Mouse (Mus musculus): ENCODE measurements around the gene Src. TPM values are rescaled to one million over a fixed set of nuclear protein-coding genes. Genes with fewer than 3 reads are reported as not detected.
A peak's percentile ranks its signal among the peaks of the same experiment; 100 is the strongest.

Gene Src
- polyA plus RNA-seq, 2 experiments from 2014 or later, result 1.6 to 2.0 TPM

DNA sequence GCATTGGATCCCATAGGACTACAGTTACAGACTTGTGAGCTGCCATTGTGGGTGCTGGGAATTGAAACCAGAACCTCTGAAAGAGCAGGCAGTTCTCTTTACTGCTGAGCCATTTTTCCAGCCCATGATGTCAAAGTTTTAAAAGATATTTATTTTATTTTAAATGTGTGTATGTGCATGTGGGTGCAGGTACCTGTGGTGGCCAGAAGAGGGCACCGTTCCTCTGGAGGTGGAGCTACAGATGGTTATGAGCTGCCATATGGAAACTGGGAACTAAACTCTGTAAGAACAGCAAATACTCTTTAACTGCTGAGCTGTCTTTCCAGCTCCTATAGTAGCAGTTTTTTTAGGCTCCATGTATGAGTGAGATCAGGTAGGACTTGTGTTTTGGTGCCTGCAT is 23.1 kb downstream of the Src start:
- ATAC-seq, result no peak

DNA sequence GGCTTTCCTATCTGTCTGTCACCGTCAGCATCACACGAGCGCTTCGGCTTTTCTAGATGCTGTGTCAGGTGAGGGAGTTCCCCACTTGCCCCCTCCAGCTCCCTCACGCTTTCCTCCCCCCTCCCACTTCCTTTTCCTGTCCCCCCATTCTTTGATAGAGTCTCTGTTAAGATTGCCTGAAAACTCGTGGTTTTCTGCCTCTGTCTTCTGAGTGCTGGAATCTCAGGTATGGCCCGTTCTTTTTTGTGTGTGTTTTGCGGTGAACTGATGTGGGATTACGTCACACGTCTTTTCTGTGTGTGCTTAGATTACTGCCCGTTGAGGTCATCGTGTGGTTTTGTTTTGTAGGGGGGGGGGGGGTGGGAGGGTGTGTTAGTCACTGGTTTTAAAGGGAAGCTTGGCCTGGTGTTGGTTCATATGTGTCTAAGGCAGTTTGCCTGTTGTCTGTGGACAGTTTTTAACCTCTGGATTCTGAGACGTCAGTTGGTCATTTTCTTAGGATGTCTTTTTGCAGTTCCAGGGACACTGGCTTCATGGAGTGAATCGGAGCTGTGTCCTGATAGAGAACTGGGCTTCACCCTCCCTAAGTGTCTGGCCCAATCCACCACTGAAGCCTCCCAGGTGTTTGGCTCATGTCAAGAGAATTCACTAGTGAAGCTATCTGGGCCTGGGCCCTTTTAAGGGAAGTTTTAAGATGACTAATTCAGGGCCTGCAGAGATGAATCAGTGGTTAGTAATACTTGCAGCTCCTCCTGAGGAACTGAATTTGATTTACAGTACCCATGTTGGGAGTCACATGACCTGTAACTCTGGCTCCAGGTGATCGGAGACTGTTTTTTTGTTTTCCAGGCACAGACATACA is 29.3 kb downstream of the Src start:
- ATAC-seq, result peak; percentile 90

DNA sequence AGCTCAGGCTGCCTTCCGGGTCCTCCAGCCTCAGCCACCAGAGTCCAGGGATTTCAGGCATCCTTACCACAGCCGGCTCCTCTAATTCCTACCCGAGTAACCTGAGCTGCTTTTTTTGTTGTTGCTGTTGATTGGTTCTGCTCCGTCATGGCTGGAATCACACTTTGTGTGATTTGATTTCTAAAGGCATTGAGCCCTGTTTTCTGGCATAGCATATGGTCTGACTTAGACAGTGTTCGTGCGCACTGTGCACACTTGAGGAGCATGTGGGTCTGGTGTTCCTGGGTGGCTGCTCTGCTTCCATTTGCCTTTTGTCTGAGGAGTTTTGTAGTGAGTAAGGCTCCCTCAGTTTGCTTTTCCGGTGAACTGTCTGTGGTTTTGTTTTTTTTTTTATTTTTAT is 30.1 kb downstream of the Src start:
- ATAC-seq, result no peak

DNA sequence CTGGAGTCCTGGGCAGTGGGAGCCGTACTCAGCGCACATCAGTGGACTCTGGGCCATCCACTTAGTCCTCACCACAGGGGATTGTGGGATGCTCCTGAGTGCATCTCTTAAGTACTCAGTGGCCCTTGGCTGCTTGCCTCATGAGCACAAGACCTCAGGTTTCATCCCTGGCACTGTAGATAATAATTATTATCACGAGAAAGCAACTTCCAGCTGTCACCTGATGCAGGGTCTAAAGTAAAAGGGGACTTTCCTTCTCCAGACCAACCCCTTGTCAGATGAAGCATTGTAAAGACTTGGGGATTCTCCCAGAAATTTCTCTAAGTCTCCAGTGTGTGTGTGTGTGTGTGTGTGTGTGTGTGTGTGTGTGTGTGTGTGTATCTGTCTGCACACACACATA is 32.7 kb downstream of the Src start:
- no peak for ATAC-seq

DNA sequence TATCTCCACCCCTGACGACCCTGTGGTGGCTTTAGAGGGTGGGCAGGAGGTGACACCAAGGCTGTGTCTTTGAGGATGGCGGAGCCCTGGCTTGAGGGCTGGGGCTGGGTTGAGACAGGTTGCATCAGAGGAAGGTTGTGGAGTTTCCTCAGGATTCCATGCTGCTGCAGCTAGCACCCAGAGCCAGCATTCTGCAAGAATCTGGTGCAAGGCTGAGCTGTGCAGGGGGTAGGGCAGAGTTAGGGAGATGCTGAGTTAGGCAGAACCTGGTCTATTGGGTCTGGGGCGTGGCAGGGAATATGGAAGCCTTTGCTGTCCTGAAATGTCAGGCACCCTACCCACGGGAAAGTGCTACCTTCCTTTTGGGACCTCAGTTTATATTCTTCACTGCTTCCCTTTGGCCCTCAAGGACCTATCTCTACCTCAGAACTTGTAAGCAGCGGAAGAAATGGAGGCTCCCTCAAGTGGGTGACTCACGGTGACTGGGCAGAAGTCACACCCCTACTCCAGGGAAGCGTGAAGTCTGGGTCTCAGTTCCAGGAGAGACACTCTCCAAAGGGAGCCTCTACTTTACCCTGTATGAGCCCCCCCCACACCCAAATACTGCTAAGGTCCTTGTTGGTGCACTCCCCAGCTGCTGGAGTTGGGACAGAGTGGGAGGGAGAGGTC is 33.3 kb downstream of the Src start:
- no peak for ATAC-seq

DNA sequence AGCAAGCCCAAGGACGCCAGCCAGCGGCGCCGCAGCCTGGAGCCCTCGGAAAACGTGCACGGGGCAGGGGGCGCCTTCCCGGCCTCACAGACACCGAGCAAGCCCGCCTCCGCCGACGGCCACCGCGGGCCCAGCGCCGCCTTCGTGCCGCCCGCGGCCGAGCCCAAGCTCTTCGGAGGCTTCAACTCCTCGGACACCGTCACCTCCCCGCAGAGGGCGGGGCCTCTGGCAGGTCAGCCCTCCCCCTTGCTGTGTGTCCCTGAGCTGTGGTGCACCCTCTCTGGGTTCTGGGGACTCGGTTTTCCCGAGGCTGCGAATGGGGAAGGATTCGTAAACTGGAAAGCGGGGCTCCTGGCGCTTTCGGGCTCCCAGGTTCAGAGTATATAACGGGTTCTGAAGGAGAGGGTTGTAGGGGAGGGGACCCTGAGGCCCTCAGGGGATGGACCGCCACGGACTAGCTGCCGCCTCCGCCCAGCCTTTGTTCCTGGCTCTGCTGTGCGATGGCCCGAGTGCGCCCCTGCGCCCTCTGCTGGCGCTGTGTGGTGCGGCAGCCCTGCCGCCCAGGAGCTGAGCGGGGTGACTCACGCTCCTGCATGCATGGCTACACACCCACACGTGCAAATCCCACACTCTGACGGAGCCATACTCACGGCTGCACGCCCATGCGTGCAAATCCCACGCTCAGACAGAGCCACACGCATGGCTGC is 39.0 kb downstream of the Src start:
- peak; percentile 91 for ATAC-seq

DNA sequence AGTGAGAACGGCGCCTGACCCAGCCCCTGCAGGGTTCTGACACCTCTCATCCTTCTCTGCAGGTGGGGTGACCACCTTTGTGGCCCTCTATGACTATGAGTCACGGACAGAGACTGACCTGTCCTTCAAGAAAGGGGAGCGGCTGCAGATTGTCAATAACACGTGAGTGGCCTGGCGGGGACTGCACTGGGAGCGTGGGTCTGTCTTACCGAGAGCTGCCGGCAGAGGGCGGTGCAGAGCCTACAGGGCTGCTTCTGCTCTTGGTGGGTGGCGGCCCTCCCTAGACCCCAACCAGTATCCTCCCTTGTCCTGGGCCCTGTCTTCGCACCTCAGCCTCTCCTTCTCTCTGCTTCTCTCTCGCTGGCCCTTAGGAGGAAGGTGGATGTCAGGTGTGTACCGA is 40.2 kb downstream of the Src start:
- peak; percentile 25 for ATAC-seq

DNA sequence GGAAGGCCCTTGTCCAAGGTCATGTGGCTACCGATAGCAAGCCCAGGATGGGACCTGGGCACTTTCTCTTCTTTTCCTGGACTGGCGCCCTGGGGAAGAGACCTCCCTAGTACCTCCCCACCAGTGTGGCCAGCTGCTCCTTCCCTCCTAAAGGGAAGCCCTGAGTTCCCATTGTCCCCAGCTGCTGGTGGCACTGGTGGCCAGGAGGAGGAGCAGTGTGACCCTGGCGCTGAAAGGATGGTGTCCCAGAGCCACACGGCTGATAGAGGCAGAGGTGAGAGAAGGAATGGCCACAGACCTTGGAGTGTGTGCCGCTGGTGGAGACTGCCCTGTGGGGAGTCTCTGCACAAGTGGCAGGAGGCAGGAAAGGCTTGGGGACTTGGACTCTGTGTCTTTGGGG is 41.5 kb downstream of the Src start:
- ATAC-seq, result no peak

DNA sequence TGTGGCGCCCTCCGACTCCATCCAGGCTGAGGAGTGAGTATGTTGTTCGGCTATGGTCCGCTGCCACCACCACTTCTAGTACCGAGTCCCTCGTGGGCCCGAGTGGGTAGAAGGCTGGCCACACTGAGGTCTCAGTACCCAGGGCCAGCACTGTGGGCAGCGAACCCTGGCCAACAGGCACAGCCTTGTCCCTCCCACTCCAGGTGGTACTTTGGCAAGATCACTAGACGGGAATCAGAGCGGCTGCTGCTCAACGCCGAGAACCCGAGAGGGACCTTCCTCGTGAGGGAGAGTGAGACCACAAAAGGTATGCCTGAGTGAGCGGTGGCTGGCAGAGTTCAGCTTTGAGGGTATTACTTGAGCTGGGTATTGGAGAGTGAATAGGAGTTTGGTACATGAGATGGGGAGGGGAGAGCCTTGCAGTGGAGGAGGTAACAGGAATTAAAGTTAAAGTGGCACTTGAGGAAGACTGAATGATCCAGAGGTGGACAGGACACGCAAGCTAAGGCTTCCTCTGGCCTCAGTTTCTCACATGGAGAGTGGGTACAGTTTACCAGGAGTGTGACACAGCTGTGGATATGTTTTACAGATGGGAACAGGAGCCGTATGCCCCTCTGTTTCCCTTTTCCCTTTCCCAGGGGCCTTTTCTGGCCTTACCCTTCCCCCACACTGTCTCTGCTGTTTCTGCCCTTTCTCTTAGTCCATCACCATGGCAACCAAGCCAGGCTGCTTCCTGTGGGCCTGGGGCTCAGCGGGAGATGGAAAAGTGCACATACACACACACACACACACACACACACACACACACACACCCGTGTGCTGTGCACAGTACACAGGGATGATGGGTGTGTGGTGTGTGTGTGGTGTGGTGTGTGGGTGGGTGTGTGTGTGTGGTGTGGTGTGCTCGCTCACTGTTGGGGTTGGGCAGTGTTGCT is 44.8 kb downstream of the Src start:
- no peak for ATAC-seq

DNA sequence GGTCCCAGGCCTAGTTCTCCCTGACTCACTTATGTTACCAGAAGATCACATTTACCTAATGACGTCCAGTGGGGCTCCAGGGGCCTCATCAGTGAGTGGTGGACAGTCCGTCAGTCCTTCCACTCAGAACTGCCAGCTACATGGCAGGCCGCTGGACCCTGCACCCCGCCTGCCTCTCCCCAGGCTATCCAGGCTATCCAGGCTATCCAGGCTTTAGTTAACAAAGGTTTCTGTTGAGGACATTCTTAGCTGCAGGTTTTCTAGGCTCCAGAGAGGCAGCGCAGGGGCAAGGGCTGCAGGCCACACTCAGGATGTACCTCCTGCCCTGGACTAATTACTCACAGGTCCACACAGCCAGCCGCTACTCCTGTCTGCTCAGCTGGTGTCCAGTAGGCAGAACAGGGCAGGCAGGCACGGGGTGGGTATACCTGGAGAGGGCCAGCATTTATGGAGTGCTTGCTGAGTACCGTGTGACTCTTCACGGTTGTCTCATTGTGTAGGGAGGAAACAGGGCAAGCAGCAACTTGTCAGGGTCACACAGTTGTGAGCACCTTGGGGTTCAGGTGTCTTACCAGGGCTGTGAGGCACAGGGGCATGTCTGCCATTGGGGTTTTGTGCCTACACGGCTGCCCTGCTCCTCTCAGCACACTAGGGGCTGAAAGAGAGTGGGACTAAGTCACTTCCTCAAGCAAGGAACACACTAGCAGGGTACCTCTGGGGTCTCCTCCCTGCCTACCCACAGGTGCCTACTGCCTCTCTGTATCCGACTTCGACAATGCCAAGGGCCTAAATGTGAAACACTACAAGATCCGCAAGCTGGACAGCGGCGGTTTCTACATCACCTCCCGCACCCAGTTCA is 45.9 kb downstream of the Src start:
- ATAC-seq, result no peak

DNA sequence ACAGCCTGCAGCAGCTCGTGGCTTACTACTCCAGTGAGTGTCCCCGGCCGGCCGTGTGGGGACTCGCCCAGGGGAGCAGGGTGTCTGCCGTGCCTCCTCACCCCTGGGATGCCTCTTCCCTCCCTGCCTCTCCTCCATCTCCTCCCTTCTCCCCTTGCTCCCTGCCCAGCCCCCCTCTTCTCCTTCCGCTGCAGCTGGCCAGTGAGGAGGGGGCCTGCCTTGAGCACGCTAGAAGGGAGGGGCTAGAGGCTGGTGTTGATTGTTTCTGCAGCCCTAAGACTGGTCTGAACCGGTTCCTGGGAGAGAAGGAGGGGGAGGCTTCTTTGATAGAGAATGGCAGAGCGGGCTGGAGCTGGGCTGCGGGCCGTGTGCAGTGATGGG is 46.5 kb downstream of the Src start:
- ATAC-seq, result no peak

DNA sequence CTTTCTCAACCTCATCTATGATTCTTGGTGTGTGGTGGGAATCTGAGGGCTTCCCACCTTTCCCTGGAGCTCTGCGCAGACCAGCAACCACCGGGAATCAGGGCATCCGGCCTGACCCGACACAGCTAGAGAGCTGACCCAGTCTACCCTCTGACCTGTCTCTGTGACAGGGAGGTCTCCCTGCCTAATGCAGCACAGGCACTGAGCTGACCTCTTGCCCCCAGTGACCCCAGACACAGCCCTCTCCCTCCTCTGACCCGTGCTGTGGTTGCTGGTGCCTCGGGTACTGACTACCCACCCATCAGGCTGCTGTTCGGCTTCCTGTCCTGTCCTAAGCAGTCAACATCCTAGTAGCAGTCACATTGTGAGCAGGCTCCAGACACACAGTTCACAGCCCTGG is 48.6 kb downstream of the Src start:
- no peak for ATAC-seq

DNA sequence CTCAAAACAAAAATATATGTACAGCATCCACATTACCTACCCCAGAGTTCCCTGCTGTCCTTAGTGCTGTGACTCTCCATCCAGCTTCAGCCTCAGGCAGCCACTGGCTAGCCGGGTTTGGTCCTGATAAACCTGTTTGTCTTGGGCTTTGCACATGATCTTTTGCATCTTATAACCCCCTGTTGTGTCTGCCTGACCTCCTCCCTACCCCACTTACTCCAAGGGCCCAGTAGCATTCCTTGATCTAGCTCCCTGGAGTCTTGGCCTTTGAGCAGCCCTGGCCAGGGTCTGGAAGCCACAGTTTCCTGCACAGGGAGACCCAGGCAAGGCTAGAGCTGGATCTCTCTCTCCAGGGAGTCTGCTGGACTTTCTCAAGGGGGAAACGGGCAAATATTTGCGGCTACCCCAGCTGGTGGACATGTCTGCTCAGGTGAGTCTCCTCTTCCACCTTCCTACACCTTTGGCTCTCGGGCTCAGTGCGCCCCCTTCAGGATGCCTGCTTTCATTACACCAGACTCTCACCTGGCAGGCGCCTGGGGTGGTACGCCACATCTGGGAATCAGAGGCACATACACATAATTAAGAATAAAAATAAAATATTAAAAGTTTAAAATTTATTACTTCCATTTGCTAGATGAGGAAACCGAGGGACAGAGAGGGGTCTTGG is 50.0 kb downstream of the Src start:
- ATAC-seq, result no peak

DNA sequence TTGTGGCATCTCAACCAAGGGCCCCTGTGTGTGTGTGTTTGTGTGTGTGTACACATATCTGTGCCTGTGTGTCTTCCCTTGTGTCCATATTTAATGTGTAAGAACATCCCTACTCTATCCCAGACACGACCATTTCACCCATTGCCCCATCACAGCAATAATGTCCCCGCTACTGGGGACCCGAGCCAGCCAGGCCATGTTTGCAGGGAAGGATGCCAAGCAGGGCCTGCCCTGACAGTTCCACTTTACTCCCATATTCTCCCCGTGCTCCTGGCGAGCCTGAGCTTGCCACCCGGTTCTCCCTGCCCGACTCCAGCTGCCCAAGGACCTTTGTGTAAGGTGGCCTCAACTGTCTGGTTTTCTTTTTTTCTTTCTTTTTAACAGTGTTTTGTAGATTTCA is 53.0 kb downstream of the Src start:
- no peak for ATAC-seq

DNA sequence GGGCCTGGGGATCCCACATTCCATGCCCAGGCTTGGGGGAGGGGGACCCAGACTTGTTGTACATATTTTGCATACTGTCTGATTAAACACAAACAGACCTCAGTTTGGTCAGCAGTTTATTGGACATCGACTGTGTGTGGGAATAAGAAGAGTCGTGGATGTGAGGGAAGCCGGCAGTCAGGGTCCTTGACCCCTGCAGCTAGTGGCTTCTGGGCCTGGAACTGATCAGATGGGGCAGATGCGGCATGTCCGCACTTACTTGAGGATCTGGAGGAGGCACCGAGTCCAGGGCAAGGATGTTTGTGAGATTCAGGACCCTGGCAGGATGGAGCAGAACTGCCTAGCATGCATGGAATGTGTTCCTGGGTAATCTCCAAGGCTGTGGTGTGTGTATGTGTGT is 53.5 kb downstream of the Src start:
- ATAC-seq, result no peak

DNA sequence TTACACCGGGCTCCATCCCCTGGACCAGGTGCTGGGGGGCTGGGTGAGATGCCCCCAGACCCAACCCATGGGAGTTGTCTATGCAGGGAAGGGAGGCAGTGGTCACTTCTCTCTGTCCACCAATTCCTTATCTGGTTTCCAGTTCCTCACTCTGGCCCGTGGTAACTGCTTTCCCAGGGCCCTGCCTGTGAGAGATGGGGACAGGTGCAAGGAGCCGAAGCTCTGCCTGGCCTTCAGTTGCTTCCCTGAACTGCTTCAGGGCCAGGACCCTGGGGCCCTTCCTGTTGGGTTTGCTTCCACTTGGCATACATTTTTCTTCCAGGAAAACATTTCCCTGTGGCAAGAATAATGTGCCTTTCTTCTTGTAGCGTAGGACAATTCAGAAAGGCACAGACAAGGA is 54.2 kb downstream of the Src start:
- ATAC-seq, result no peak

DNA sequence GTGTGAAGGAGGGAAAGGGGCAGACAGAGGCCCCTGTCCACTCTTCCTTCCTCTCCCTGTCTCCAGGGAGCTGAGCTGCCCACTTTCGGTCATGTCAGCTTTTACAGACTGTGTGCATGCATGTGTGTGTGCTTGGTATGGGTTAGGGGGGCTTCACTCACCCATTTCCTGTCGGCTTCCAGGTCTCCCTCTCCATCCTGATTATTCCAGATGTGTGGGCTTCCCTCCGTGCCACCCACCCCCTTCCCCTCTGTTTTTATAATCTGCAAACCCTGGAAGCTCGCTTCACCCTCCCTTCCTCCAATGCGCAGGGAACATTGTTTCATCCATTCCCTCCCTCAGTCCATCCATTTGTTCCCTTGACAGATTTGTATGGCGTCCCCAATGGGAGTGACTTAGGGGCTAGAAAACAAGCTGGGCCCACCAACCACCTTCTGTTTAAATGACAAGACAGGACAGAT is 56.1 kb downstream of the Src start:
- no peak for ATAC-seq

DNA sequence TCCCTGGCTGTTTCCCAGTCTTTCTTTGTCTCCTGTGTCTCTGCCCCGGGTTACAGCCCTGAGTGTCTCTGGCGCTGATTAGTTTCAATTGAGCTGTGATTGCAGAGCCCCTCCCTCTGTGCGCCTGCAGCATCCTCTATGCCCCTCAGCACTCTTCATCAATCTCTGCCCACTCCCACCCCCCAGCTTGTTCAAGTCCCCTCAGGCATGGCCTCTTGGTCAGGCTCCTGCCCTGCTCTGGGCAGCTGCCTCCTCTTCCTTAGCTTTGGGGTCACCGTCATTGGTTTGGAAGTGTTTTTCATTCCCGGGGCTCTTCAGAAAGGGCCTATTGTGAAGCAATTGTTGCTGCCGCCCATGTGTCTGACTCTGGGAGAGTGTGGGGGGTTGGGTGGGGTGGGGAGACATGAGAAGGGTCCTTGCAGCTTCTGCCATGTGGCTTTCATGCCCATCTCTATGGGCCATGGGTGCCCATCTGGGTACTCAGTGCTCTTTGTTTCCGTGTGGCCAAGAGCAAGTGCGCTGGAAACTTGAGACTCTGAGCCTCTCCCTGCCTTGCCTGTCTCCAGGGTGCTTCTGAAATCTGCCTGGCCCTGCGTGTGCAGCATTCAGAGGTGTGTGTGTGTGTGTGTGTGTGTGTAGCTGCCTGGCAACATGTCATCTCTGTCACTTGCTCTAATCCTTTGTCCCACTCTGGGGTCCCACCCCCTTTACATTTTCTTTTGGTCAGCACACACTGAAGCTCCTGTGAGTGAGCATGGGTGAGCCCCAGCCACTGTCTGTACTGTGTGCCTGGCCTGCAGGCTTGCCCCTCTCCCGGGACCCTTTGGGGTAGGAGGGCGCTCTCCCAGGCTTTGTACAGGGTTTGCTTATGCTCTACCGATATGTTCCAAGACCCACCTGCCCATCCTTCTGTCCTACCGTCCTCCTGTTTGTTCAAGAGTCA is 57.5 kb downstream of the Src start:
- ATAC-seq, result no peak

DNA sequence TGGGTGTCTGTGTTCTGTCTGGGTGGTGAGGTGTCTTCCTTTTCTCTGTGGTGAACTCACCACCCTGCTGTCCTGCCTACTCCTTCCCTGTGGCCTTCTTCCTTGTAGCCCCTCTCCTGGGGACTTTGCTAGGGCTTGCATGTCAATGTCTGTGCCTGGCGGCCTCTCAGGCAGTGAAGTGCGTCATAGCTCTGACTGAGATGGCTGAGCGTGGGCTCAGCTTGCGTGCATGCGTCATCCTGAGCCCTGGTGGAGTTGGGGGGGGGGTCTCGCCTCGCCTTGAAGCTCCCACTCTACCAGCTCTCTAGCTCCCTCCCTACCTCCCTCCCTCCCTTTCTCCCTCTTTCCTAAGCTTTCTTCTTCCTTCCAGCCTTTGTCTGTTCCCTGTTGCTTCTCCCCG is 60.4 kb downstream of the Src start:
- no peak for ATAC-seq
